Mouse (Mus musculus) adrenal gland, adult 18-20 months (tissue): ENCODE data around the gene Ndrg2. TPM values are rescaled to one million over a fixed set of nuclear protein-coding genes. Genes with fewer than 3 reads are reported as not detected.
A peak's percentile ranks its signal among the peaks of the same experiment; 100 is the strongest.
"Not testable (repeated sequence)": the region's sequence is repeated elsewhere in the genome, so short reads cannot be mapped to it uniquely, and the experiment has no call there.

Experiments used
- DNase-seq, 2 experiments: peaks; one replicate each; pipeline ENCODE4 v3.0.0; 2021 to 2022; ENCODE audit warnings: low spot score in 2 of 2
- total RNA-seq, 2 experiments: library from RNA; stranded (reverse); gene quantifications; 1 replicate in 1 of 2; 2 replicates in 1 of 2; pipeline ENCODE4 v1.2.3; 2021

The Ndrg2 gene
- total RNA-seq, 2 experiments from 2014 or later, result 256 to 257 TPM

DNA sequence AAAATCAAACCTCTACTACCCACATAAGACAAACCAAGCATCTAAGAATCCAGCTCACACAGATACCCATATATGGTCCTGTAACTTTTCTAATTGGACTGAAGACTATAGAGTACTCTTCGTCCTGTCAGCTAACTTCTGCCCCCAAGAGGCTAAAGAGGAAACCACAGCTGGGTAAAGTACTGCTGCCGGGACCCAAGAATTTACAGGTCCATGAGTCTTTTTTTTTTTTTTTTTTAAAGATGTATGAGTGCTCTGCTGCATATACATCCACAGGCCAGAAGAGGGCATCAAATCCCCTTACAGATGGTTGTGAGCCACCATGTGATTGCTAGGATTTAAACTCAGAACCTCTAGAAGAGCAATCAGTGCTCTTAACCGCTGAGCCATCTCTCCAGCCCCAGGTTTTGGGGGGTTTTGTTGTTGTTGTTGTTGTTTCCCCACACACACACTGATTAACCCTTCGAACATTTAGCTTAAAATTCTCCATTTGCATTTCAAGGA lies 30.4 kb downstream of the Ndrg2 start:
- peak; percentile 59 to 61 for DNase-seq

DNA sequence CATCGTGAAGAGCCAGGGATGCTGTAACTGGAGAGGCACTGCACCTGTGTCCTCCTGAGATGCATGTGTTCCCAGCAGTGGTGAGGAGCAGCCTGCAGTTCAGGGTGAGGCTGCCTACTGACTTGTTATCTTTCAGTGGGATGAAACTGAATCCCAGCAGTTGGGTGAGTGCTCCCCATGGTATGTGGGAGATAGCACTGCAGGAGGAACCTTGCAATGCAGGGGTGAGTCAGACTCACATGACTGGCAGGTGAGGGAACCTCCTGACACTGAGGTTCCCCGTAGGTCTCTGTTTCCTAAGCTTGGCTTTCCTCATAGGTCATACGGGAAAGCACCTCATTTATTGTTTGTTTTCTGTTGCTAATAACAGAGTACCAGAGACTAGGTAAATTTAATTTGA lies 36.4 kb downstream of the Ndrg2 start:
- DNase-seq, result no peak

DNA sequence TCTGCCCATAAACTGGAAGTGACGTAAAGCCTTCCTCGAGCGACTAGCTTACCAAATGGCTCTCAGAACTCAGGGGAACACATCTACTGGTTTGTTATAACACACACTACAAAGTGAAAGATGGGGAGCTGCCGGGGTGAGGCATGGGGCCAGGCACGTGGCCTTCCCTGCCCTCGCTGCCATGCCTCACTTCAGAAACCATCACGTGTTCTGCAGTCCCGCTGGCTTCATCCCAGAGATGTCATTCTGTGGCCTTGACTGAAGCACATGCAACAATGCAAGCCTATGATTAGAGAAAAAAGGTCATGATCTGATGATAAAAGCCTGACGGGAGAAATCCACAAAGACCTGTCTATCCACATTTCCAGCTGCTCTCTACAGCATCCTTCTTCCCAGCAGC lies 42.2 kb downstream of the Ndrg2 start:
- DNase-seq, result peak; percentile 48 to 70

DNA sequence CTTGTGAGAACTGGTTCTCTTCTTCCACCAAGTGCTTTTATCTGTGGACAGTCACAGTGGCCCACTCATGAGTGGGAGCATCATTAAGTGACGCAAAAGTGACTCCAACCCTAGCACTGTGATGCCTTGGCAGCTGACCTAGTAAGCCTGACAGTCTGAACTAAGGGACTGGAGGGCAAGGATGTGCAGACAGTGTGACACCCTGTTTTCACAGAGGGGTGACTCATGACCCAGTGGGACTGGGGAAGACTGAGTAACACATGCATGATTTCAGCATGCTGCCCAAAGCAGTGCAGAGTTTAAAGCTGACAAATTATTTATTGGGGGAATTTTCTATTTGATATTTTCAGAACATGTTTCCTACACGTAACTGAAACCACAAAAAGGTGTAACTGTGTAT lies 43.2 kb downstream of the Ndrg2 start:
- DNase-seq, result no peak

DNA sequence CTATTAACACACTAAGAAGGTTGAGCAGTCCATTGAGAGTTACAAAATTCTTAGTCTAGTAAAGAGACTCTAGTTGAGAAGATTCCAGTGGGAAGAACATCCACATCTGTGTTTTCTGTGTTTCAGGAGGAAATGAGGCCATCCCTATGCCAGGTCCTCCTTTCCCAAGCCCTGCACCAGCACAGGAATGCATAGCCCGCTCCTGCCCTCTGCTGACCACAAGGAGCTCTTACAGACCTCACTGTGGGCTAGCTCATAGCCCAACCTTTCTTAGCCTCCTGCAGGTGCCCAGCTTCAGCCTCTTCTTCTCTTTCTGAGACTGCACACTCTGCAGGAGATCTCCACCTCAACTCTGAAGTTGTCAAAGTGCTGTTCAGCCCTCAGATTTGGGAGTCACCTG lies 50.4 kb downstream of the Ndrg2 start:
- not testable (repeated sequence) for DNase-seq

DNA sequence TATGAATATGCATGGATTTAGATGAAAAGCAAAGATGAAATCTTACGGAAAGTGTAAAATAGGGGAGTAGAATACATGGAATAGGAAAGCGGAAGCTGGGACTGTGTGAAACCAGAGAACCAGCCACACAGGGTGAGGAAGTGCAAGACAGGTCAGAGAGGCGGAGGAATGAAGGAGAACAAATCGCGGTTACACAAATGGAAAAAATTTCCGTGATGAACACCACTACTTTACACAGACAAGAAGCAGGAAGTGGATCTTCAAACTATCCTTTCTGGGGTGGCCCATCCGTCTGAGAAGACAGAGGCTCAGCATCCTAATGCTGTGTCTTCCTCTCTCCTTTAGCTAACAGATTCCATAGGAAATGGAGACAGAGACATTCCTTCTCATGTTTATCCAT lies 58.7 kb downstream of the Ndrg2 start:
- DNase-seq, result not testable (repeated sequence)

Other genes starting within 250 kb of the Ndrg2 start
- not detected for gene Gm17079, start 218.7 kb downstream of the Ndrg2 start, total RNA-seq
- gene Gm5800, start 197.0 kb downstream of the Ndrg2 start, total RNA-seq, result not detected
- gene Ang4, start 140.6 kb downstream of the Ndrg2 start, total RNA-seq, result not detected
- not detected for gene AY358078, start 114.1 kb downstream of the Ndrg2 start, total RNA-seq
- not detected for gene Ear6, start 60.5 kb downstream of the Ndrg2 start, total RNA-seq
- gene Mettl17, start 29.3 kb downstream of the Ndrg2 start, total RNA-seq, result 10 to 100 TPM; 30.5 to 36.3 TPM
- 1 to 10 TPM in 1 of 2 experiments, under 1 TPM in 1; 0.56 to 1.3 TPM for gene Slc39a2, start 21.3 kb downstream of the Ndrg2 start, total RNA-seq
- not detected for gene Tppp2, start 4.3 kb upstream of the Ndrg2 start, total RNA-seq
- gene Rnase13, start 8.6 kb upstream of the Ndrg2 start, total RNA-seq, result not detected
- 10 to 100 TPM; 37.8 to 39.7 TPM for gene Arhgef40, start 70.6 kb upstream of the Ndrg2 start, total RNA-seq
- gene Tmem253, start 101.5 kb upstream of the Ndrg2 start, total RNA-seq, result 1 to 10 TPM; 2.1 to 2.3 TPM
- gene Zfp219, start 106.6 kb upstream of the Ndrg2 start, total RNA-seq, result 10 to 100 TPM; 53.9 to 61.2 TPM
- gene Olfr221, start 128.3 kb upstream of the Ndrg2 start, total RNA-seq, result not detected
- gene Hnrnpc, start 189.9 kb upstream of the Ndrg2 start, total RNA-seq, result 100 to 1,000 TPM; 285 to 298 TPM
- 1 to 10 TPM in 1 of 2 experiments, under 1 TPM in 1; 0.35 to 1.3 TPM for gene Rpgrip1, start 196.5 kb upstream of the Ndrg2 start, total RNA-seq